Mouse (Mus musculus): ENCODE data around the gene Mlip.
"Not testable (repeated sequence)": the region's sequence is repeated elsewhere in the genome, so short reads cannot be mapped to it uniquely, and the experiment has no call there.

Gene Mlip

DNA sequence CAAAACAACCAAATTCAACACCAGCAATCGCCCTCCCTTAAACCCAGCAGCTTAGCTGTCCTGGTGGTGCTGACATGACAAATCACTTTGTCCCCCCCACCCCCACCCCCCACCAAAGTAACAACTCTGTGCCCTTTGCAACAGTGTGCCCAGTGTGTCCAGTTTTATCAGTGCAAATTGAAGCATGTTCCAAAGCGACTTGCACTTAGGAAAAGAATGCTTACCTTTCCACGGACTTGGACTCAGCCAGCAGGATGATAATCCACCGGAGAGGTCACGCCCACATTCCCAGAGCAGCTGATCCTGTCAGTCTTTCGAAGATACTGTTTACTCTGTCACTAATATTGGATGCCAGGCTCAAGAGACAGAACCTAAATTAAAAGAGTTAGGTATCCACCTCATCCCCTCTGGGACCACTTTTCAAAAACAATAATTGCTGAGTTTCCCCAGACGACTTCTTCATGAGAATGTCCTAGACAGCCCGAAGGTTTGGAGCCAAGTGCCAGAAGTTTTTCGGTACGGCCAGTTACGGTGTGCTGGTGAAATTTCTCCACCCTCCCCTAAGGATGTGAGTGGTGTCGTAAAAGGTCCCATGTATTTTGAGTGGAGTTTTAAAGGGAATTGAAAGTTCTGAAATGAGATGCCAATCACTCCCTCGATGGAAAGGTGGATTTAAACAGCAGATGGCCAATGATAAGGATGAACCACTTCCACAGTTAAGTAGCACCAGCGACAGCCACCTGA, at the start of gene Mlip:
TSS of gene Mlip (minus strand) at position 538 of the 744 bp plus-strand sequence.
- no peak for DNase-seq (ENCODE audit: inconsistent age in 2 of 2, low spot score in 1 of 2)

GRCm38 (mm10) chr9:77399801-77400200, 47.0 kb upstream of the Mlip start:
- DNase-seq (ENCODE audit: inconsistent age in 2 of 2, low spot score in 1 of 2), result no peak

DNA sequence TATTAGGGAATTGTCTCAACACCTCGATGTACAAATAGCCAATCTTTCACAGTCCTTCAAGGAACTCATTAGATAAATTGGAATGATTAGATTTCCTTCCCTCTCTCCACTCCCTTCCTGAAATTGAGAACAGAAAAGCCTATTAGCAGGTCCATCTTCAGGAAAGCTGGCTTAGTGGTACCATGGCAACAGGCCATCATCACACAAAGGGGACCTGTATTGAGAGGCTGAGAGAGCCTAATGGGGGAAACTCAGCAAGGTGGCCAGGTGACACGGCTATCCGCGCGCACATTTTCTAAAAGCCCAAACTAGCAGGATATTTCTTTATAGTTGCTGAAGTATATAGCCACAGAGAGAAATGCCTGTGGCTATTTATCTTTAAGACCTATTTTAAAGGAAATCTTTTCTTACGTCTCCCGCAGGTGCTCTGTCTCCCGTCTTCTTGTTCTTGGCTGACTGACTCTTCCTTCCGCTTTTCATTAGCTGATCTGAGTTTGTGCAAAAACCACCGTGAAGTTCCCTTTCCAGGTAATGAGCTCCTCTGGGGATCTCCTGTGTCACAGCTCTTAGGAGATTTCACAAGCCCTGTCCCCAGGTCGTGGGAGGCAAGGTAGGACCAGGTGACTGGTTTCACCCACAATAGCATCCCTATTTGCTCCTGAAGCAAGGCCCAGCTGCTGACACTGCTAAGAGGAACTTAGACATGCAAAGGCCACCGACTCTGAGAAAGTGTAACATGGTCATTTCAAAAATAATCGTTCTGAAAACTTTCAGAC, 46.3 kb upstream of the Mlip start:
- no peak for DNase-seq (ENCODE audit: inconsistent age in 2 of 2, low spot score in 1 of 2)

- DNase-seq (ENCODE audit: inconsistent age in 2 of 2, low spot score in 1 of 2), result no peak
Observed at GRCm38 (mm10) chr9:77397027-77397426, 44.3 kb upstream of the Mlip start.

GRCm38 (mm10) chr9:77391248-77391647, 38.5 kb upstream of the Mlip start:
- DNase-seq (ENCODE audit: inconsistent age in 2 of 2, low spot score in 1 of 2), result no peak

GRCm38 (mm10) chr9:77388956-77389355, 36.2 kb upstream of the Mlip start:
- DNase-seq (ENCODE audit: inconsistent age in 2 of 2, low spot score in 1 of 2), result no peak

GRCm38 (mm10) chr9:77386751-77387150, 34.0 kb upstream of the Mlip start:
- DNase-seq (ENCODE audit: inconsistent age in 2 of 2, low spot score in 1 of 2), result no peak

DNA sequence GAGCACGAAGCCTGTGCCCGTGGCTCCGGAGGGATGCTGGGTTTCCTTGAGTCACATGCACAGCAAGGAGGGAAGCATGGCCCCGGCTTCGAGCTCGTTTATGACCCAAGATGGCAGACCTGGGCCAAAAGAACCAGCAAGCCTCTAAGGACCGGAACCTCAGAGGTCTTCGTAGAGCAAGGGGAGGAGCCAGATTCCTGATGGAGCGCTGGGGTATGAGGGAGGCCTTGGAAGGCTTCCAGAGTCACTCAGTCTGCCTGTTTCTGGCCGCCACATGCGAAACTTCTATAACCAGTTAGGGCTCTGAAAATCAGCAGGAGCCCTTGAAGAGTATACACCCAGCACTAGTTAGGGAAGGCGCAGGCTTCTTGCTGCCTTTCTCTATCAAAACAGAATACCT, 32.8 kb upstream of the Mlip start:
- DNase-seq (ENCODE audit: inconsistent age in 2 of 2, low spot score in 1 of 2), result no peak

DNA sequence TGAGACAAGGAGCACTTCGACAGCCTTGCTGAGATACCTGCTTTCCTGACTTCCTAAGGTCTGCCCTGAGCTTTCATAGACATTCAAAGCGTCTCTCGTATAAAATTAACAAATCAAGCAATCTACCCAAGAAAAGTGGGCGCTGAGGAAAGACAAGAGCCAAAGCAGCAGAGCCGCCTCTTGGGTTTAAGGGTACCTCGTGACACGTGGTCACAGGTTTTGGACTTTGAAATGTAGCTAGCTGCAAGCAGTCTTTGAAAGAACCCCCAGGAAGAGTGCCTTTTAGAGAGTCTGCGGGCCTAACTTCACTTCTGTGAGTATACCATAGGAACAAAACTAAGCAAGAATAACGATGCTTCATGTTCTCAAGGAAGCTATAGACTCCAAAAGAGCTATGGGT, 31.9 kb upstream of the Mlip start:
- no peak for DNase-seq (ENCODE audit: inconsistent age in 2 of 2, low spot score in 1 of 2)

- peak in 1 of 2 experiments; percentile 62 for DNase-seq (ENCODE audit: inconsistent age in 2 of 2, low spot score in 1 of 2)
Observed at GRCm38 (mm10) chr9:77383951-77384350, 31.2 kb upstream of the Mlip start.

GRCm38 (mm10) chr9:77382514-77382913, 29.7 kb upstream of the Mlip start:
- no peak for DNase-seq (ENCODE audit: inconsistent age in 2 of 2, low spot score in 1 of 2)

- DNase-seq (ENCODE audit: inconsistent age in 2 of 2, low spot score in 1 of 2), result peak; percentile 50 to 91
Observed at GRCm38 (mm10) chr9:77381565-77381964, 28.8 kb upstream of the Mlip start.

- DNase-seq (ENCODE audit: inconsistent age in 2 of 2, low spot score in 1 of 2), result peak; percentile 44 to 82
Observed at GRCm38 (mm10) chr9:77379625-77380024, 26.9 kb upstream of the Mlip start.

DNA sequence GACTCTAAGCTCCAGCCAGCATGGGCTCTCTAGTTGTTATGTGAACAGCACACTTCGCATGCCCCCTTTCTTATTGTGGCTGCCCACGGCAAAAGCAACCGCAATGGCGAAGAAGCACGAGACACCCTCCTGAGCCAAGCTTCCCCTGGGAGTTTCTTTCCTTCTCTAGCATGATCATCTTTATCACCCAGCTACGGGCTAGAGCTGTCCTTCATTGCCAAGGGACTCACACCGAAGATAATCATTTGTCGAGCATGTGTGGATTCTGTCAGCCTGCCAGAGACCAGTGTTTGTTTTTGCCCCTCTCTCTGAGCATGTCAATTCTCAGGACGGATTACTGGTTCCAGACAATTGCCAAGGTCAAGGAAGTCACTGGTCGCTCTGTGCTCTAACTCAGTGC, 24.9 kb upstream of the Mlip start:
- DNase-seq (ENCODE audit: inconsistent age in 2 of 2, low spot score in 1 of 2), result no peak

- DNase-seq (ENCODE audit: inconsistent age in 2 of 2, low spot score in 1 of 2), result peak; percentile 19 to 61
Observed at GRCm38 (mm10) chr9:77377082-77377481, 24.3 kb upstream of the Mlip start.

DNA sequence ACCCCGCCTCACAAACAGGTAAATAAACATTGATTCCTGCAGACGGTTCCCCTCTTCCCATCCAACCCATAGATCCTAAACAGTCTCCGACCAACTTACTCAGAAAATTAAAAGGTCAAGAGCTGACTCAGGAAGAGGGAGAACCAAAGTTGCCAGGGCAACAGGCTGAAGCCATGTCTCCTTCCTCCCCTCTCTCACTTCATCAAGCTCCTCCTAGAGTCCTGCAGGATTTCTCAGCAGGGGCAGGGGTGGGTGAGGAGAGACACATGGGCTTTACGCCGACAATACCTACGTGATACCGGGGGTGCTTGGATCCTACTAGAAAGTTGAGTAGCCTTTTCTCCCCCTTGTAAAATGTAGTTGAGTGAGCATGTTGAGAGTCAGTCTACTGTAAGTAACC, 23.8 kb upstream of the Mlip start:
- DNase-seq (ENCODE audit: inconsistent age in 2 of 2, low spot score in 1 of 2), result peak in 1 of 2 experiments; percentile 29

DNA sequence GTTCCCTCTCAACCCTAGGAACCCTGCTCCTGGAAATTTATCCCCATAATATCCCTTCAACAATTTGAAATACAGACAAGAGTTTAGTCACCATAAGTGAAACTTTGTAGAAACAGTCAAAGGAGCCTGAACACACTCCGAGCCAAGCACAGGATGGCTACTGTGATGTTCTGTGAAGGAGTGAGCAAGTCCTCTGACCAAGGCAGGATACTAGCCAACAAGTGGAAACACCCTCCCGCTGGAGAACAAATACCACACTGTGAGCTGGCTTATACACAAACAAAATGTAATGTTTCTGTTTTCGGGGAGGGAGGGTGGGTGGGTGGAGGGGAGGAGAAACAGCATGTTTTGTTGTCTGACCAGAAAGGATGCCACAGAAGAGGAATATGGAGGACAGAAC, 17.9 kb upstream of the Mlip start:
- DNase-seq (ENCODE audit: inconsistent age in 2 of 2, low spot score in 1 of 2), result no peak

- DNase-seq (ENCODE audit: inconsistent age in 2 of 2, low spot score in 1 of 2), result no peak
Observed at GRCm38 (mm10) chr9:77369262-77369661, 16.5 kb upstream of the Mlip start.

DNA sequence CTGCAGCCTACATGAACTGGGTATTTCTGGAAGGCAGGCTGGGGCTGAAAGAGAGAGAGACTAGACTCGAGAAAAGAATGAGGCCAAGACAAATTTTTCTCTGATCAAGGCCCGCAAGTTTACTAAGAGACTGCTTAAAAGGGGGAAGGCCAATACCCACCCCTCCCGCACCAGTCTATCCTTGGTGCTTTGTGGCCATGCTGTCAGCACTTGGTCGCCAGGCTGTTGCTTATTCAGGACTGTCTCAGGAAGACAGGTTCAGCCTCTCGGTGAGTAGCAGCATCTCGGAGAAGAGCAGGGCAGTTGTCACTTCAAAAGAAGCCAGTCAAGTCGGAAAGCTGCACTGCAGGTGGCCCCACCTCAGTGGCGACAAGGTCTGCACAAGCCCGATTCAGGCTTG, 11.9 kb upstream of the Mlip start:
- DNase-seq (ENCODE audit: inconsistent age in 2 of 2, low spot score in 1 of 2), result not testable (repeated sequence)

GRCm38 (mm10) chr9:77362906-77363305, 10.1 kb upstream of the Mlip start:
- no peak for DNase-seq (ENCODE audit: inconsistent age in 2 of 2, low spot score in 1 of 2)

DNA sequence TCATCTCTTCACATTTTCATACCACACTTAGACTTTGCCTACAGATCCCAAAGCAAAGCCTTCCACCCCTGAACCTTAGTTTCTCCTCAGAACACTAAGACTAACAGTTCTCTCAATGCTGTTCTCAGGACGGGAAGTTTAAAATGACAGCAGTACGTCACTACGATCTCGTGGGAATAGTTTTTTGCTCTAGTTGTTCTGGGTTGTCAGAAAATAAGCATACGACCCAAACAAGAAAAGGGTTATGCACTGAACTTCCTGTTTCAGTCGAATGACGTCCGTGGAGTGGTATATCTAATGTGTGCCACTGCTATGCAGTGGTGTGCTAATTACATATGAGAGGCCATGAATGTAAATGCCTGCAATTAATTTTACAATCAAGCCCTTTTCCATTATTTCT, 7.9 kb upstream of the Mlip start:
- DNase-seq (ENCODE audit: inconsistent age in 2 of 2, low spot score in 1 of 2), result no peak

DNA sequence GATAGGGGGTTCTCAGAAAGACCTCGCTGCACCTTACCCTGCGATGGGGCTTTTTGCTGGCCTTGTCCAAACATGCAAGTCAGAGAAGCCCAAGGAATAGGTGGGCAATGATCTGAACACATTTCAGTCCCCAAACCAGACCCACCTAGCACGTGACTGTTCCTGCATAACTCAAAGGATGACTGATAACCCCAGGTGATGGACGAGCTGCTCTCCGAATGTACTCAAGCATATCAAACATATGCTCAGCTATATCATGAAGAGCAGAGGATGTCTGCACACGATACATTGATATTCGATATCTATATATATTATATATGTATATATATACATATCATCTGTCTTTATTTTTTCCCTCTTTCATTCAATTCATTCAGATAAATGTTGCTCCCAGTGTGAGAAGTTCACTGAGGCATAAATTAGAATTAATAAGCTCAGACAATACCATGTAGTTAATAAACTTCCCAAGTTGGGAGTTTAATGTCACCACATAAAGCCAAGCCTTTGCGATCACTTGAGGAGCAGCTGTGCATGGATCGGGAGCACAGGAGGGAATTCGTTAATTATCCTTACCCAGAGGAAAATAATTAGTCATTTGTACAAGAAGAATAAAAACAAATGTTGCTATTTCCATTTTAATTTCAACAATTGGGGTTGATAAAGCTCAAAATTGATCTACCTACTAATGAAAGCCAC, 6.7 kb upstream of the Mlip start:
- DNase-seq (ENCODE audit: inconsistent age in 2 of 2, low spot score in 1 of 2), result no peak
